Mouse (Mus musculus) CH12.LX (cell line): ENCODE measurements around the gene Gnat1. TPM values are rescaled to one million over a fixed set of nuclear protein-coding genes. Genes with fewer than 3 reads are reported as not detected.

ENCODE experiments used
- DNase-seq: peaks from one replicate; pipeline ENCODE4 v3.0.0-alpha.2; 2013; ENCODE audit errors: extremely low read depth
- H3K27ac ChIP-seq: 2 replicates; pipeline ENCODE4 v1.5.1; 2012; ENCODE audit warnings: low read depth, mild to moderate bottlenecking, control low read depth, moderate library complexity; ENCODE audit not compliant: insufficient read depth
- H3K27me3 ChIP-seq: replicated peaks from 2 replicates; pipeline ENCODE3; 2012; ENCODE audit warnings: inconsistent platforms
- H3K36me3 ChIP-seq, 2 experiments: replicated peaks in 1 of 2; 2 replicates each; pipeline versions ENCODE3 to v1.6.1; 2012; ENCODE audit warnings: inconsistent platforms in 1 of 2, low read length in 1 of 2, mild to moderate bottlenecking in 1 of 2, mixed read lengths in 1 of 2, moderate library complexity in 1 of 2; ENCODE audit not compliant: control insufficient read depth in 1 of 2, insufficient read depth in 1 of 2
- H3K4me1 ChIP-seq, 2 experiments: 2 replicates each; pipeline ENCODE4 v1.6.1; 2012; ENCODE audit warnings: inconsistent platforms in 1 of 2, moderate library complexity in 1 of 2; ENCODE audit not compliant: insufficient read depth in 2 of 2, control insufficient read depth in 1 of 2
- H3K4me2 ChIP-seq: 2 replicates; pipeline ENCODE4 v1.6.1; 2012; ENCODE audit warnings: low read depth, mild to moderate bottlenecking, control low read depth; ENCODE audit not compliant: poor library complexity, insufficient read depth, severe bottlenecking
- H3K4me3 ChIP-seq, 3 experiments: fragments of 150-350 bp in 1 of 3; sonication (generic) in 1 of 3; replicated peaks in 1 of 3; 2 replicates each; pipeline versions ENCODE3 to v1.5.1; 2011 to 2012; ENCODE audit warnings: low read depth in 2 of 3, low read length in 2 of 3, mild to moderate bottlenecking in 2 of 3, moderate library complexity in 2 of 3, control low read depth in 1 of 3, improper control_type of control experiment in 1 of 3, inconsistent platforms in 1 of 3, mixed read lengths in 1 of 3; ENCODE audit not compliant: poor library complexity in 1 of 3
- H3K79me2 ChIP-seq: replicated peaks from 2 replicates; pipeline ENCODE4 v1.6.1; 2012; ENCODE audit warnings: mild to moderate bottlenecking, moderate library complexity; ENCODE audit not compliant: control insufficient read depth, poor library complexity, insufficient read depth, severe bottlenecking; ENCODE audit errors: extremely low read depth
- H3K9ac ChIP-seq: 2 replicates; pipeline ENCODE4 v1.6.1; 2012; ENCODE audit warnings: low read depth, mild to moderate bottlenecking, control low read depth, moderate library complexity; ENCODE audit not compliant: insufficient read depth
- H3K9me3 ChIP-seq: replicated peaks from 2 replicates; pipeline ENCODE3; 2012; ENCODE audit warnings: low read length, inconsistent platforms, mixed read lengths
- CHD1 ChIP-seq: IDR thresholded peaks from 2 replicates; pipeline ENCODE4 v1.6.1; 2012; ENCODE audit warnings: low read depth, low read length, improper control_type of control experiment, inconsistent platforms
- CTCF ChIP-seq, 2 experiments: IDR thresholded peaks in 1 of 2; conservative IDR thresholded peaks in 1 of 2; 2 replicates each; pipeline ENCODE4 v1.5.1; 2011 to 2012; ENCODE audit warnings: low read depth in 2 of 2, low read length in 2 of 2, improper control_type of control experiment in 1 of 2, inconsistent platforms in 1 of 2, mild to moderate bottlenecking in 1 of 2, moderate library complexity in 1 of 2
- E2F4 ChIP-seq: IDR thresholded peaks from 2 replicates; pipeline ENCODE4 v1.6.1; 2011; ENCODE audit warnings: low read depth, low read length, improper control_type of control experiment; ENCODE audit not compliant: insufficient replicate concordance
- EP300 ChIP-seq: IDR thresholded peaks from 2 replicates; pipeline ENCODE4 v1.6.1; 2011; ENCODE audit warnings: low read length, improper control_type of control experiment
- IRF4 ChIP-seq: IDR thresholded peaks from 2 replicates; pipeline ENCODE4 v1.6.1; 2014; ENCODE audit warnings: low read depth, mild to moderate bottlenecking, inconsistent platforms, low read length, improper control_type of control experiment
- MAFK ChIP-seq: IDR thresholded peaks from 2 replicates; pipeline ENCODE4 v1.6.1; 2011; ENCODE audit warnings: low read length, improper control_type of control experiment; ENCODE audit not compliant: insufficient replicate concordance
- MAX ChIP-seq: IDR thresholded peaks from 2 replicates; pipeline ENCODE4 v1.6.1; 2011; ENCODE audit warnings: low read length, improper control_type of control experiment
- MAZ ChIP-seq: IDR thresholded peaks from 2 replicates; pipeline ENCODE4 v1.6.1; 2012; ENCODE audit warnings: low read depth, mild to moderate bottlenecking, inconsistent platforms, low read length, improper control_type of control experiment, moderate library complexity
- MEF2A ChIP-seq: IDR thresholded peaks from 2 replicates; pipeline ENCODE4 v1.6.1; 2014; ENCODE audit warnings: low read depth, mild to moderate bottlenecking, inconsistent platforms, low read length, improper control_type of control experiment, borderline replicate concordance
- MXI1 ChIP-seq: IDR thresholded peaks from 2 replicates; pipeline ENCODE4 v1.6.1; 2011; ENCODE audit warnings: mild to moderate bottlenecking, low read depth, low read length, improper control_type of control experiment
- NRF1 ChIP-seq: IDR thresholded peaks from 2 replicates; pipeline ENCODE4 v1.6.1; 2014; ENCODE audit warnings: low read depth, mild to moderate bottlenecking, inconsistent platforms, low read length, improper control_type of control experiment, moderate library complexity
- POLR2AphosphoS2 ChIP-seq: IDR thresholded peaks from 2 replicates; pipeline ENCODE4 v1.6.1; 2011; ENCODE audit warnings: low read depth, low read length, improper control_type of control experiment
- RAD21 ChIP-seq: IDR thresholded peaks from 2 replicates; pipeline ENCODE4 v1.6.1; 2011; ENCODE audit warnings: low read depth, mild to moderate bottlenecking, low read length, improper control_type of control experiment, moderate library complexity
- RCOR1 ChIP-seq: conservative IDR thresholded peaks from 2 replicates; pipeline ENCODE4 v1.6.1; 2012; ENCODE audit warnings: low read depth, mild to moderate bottlenecking, inconsistent platforms, low read length, improper control_type of control experiment
- SIN3A ChIP-seq: IDR thresholded peaks from 2 replicates; pipeline ENCODE4 v1.6.1; 2012; ENCODE audit warnings: low read length, improper control_type of control experiment, inconsistent platforms
- SMC3 ChIP-seq: IDR thresholded peaks from 2 replicates; pipeline ENCODE4 v1.6.1; 2011; ENCODE audit warnings: low read depth, low read length, improper control_type of control experiment
- TCF12 ChIP-seq: IDR thresholded peaks from 2 replicates; pipeline ENCODE4 v1.6.1; 2014; ENCODE audit warnings: low read depth, mild to moderate bottlenecking, inconsistent platforms, low read length, improper control_type of control experiment
- USF2 ChIP-seq: conservative IDR thresholded peaks from 2 replicates; pipeline ENCODE4 v1.6.1; 2011; ENCODE audit warnings: low read depth, low read length, improper control_type of control experiment
- ZC3H11A ChIP-seq: IDR thresholded peaks from 2 replicates; pipeline ENCODE4 v1.6.1; 2012; ENCODE audit warnings: low read depth, mild to moderate bottlenecking, inconsistent platforms, low read length, improper control_type of control experiment
- ZMIZ1 ChIP-seq: IDR thresholded peaks from 2 replicates; pipeline ENCODE4 v1.6.1; 2012; ENCODE audit warnings: low read depth, mild to moderate bottlenecking, inconsistent platforms, low read length, improper control_type of control experiment
- dilution Hi-C: fragments of 300-500 bp; cut with MboI; formaldehyde crosslinking; loops from 2 replicates; pipeline ENCODE4 v1.14.3; 2020; ENCODE audit warnings: low sequenced_read_pairs; ENCODE audit not compliant: extremely low pct_unique_long_range_greater_than_20kb, extremely low pct_ligation_motif_present
- in situ Hi-C: fragments of 300-500 bp; cut with MboI; formaldehyde crosslinking; loops from 3 replicates; pipeline ENCODE4 v1.14.3; 2019; ENCODE audit warnings: low sequenced_read_pairs, low pct_ligation_motif_present, low pct_unique_long_range_greater_than_20kb, mixed read lengths
- polyA plus RNA-seq: library from polyadenylated mRNA; unstranded; fragments of >175 nt; gene quantifications from 2 replicates; pipeline ENCODE4 v1.2.1, GENCODE M21; 2012; ENCODE audit warnings: low read depth; ENCODE audit not compliant: insufficient read length
- total RNA-seq, 2 experiments: library from RNA; depleted of rRNA; stranded (reverse); fragments of 300-350 nt in 1 of 2; fragments of >200 nt in 1 of 2; gene quantifications; 2 replicates each; pipeline ENCODE4 v1.2.3; 2012 to 2014

Gene Gnat1
- total and polyA plus RNA-seq, 3 experiments = 3.0 TPM; not detected in 2

- Histone ChIP-seq H3K9me3 (no peaks in the 10 kb centered on the region), H3K27ac (no peak overlapping the region), H3K27me3 (peaks cover 81% of the 10 kb centered on the region), H3K4me3 (peak overlapping the region in 1 of 3 experiments; percentile 39), H3K4me1 (peaks cover 8 to 25% of the 10 kb centered on the region in 2 experiments), H3K9ac (no peak overlapping the region), H3K4me2 (peak overlapping the region; percentile 55), H3K36me3 (no peaks in the 10 kb centered on the region), H3K79me2 (no peaks in the 10 kb centered on the region)
- TF ChIP-seq USF2 = no peak
- TF ChIP-seq MAZ = no peak
- no peak for TF ChIP-seq ZMIZ1
- TF ChIP-seq ZC3H11A = no peak
- TF ChIP-seq SIN3A = no peak
- TF ChIP-seq MEF2A = no peak
- TF ChIP-seq EP300 = no peak
- no peak for TF ChIP-seq CHD1
- no peak for TF ChIP-seq POLR2AphosphoS2
- TF ChIP-seq RCOR1 = no peak
- TF ChIP-seq MAFK = no peak; the same call in 1 of the 2 replicates
- TF ChIP-seq IRF4 = no peak
- DNase-seq = no peak
- dilution Hi-C loops = no loop called here
- in situ Hi-C loops = loop anchor here (5.0 kb wide), 1 partner anchor 34 kb away; no protein-coding TSS in a partner anchor
Measured at GRCm38 (mm10) chr9:107676302-107676701, 3.2 kb downstream of the Gnat1 start.

- Histone ChIP-seq H3K9ac (no peak overlapping the region), H3K4me2 (peak overlapping the region; percentile 55), H3K79me2 (no peaks in the 10 kb centered on the region), H3K9me3 (no peaks in the 10 kb centered on the region), H3K4me3 (peak overlapping the region in 1 of 3 experiments; percentile 39), H3K36me3 (no peaks in the 10 kb centered on the region), H3K4me1 (peaks cover 8 to 25% of the 10 kb centered on the region in 2 experiments), H3K27me3 (peaks cover 81% of the 10 kb centered on the region), H3K27ac (no peak overlapping the region)
- in situ Hi-C loops (loop anchor here (5.0 kb wide), 1 partner anchor 33 kb away; no protein-coding TSS in a partner anchor), dilution Hi-C loops (no loop called here)
- peak; percentile 36 for DNase-seq
- TF ChIP-seq TCF12 (no peak), CTCF (conservative IDR thresholded peaks at IDR 0.05 in 1 of 2, IDR thresholded peaks at IDR 0.05 in 1 of 2; ENCODE audit: low read depth in 2 of 2, low read length in 2 of 2) (peak in 1 of 2 experiments; percentile 88; a peak in 2 of 4 replicates), MXI1 (no peak), SMC3 (peak; percentile 87), USF2 (no peak), ZC3H11A (peak; percentile 32; the same call in 1 of the 2 replicates), E2F4 (peak; percentile 39; the same call in 1 of the 2 replicates), RAD21 (peak; percentile 75), NRF1 (0 out of 2 replicates have a peak, but pooled peaks have one; percentile 30), MAX (peak; percentile 88), POLR2AphosphoS2 (no peak)
Measured at GRCm38 (mm10) chr9:107675671-107676301, 3.7 kb downstream of the Gnat1 start.
